Mouse (Mus musculus): ENCODE data around the gene Pigt. TPM values are rescaled to one million over a fixed set of nuclear protein-coding genes. Genes with fewer than 3 reads are reported as not detected.
A peak's percentile ranks its signal among the peaks of the same experiment; 100 is the strongest.

Pigt gene
- polyA plus RNA-seq (2015; fragmentation: Nextera tagmentation; extraction: Ambion mirVana): 47.2 and 52.2 TPM in 2 replicates

GRCm38 (mm10) chr2:164496847-164497690 lies at the start of gene Pigt:
Pigt (plus strand) TSS chr2:164497520.
- peak; percentile 99 for ATAC-seq
- Histone ChIP-seq H3K9ac (peak within 1 kb of the TSS; percentile 66), H3K36me3 (ENCODE audit: poor library complexity, severe bottlenecking) (peaks cover 27% of the 10 kb centered on the region), H3K27ac (no peak within 1 kb of the TSS), H3K4me3 (peak within 1 kb of the TSS; percentile 89), H3K4me1 (peaks cover 22% of the 10 kb centered on the region), H3K4me2 (peak within 1 kb of the TSS; percentile 99), H3K9me3 (replicated peaks) (no peaks in the 10 kb centered on the region), H3K27me3 (no peaks in the 10 kb centered on the region; the same call in 1 of the 2 replicates)
- 4% methylated on average over 43 of the region's 43 CpGs for WGBS

GRCm38 (mm10) chr2:164448140-164448539 lies 49.2 kb upstream of the Pigt start:
- H3K27me3 ChIP-seq: 0 out of 2 replicates have a peak, but pooled peaks cover 1% of the 10 kb centered on the region
- WGBS: 100% methylated on average over 1 of the region's 1 CpGs
- H3K27ac ChIP-seq: no peak overlapping the region
- no peaks in the 10 kb centered on the region for H3K9me3 ChIP-seq (replicated peaks)
- no peaks in the 10 kb centered on the region for H3K36me3 ChIP-seq (ENCODE audit: poor library complexity, severe bottlenecking)
- no peak overlapping the region for H3K4me2 ChIP-seq
- no peak for ATAC-seq
- no peak overlapping the region for H3K4me3 ChIP-seq
- H3K4me1 ChIP-seq: peaks cover 7% of the 10 kb centered on the region
- H3K9ac ChIP-seq: no peak overlapping the region

- Histone ChIP-seq H3K27me3 (0 out of 2 replicates have a peak, but pooled peaks cover 2% of the 10 kb centered on the region), H3K4me2 (no peak overlapping the region), H3K9ac (no peak overlapping the region), H3K9me3 (replicated peaks) (no peaks in the 10 kb centered on the region), H3K4me1 (no peaks in the 10 kb centered on the region), H3K27ac (no peak overlapping the region), H3K36me3 (ENCODE audit: poor library complexity, severe bottlenecking) (no peaks in the 10 kb centered on the region), H3K4me3 (no peak overlapping the region)
- ATAC-seq: no peak
- 77% methylated on average over 5 of the region's 5 CpGs for WGBS
Measured at GRCm38 (mm10) chr2:164448921-164449320, 48.4 kb upstream of the Pigt start.

- Histone ChIP-seq H3K27me3 (0 out of 2 replicates have a peak, but pooled peaks cover 2% of the 10 kb centered on the region), H3K4me3 (no peak overlapping the region), H3K36me3 (ENCODE audit: poor library complexity, severe bottlenecking) (no peaks in the 10 kb centered on the region), H3K4me2 (no peak overlapping the region), H3K27ac (no peak overlapping the region), H3K4me1 (no peaks in the 10 kb centered on the region), H3K9me3 (replicated peaks) (no peaks in the 10 kb centered on the region), H3K9ac (no peak overlapping the region)
- ATAC-seq: no peak
- WGBS: 89% methylated on average over 14 of the region's 14 CpGs
Measured at GRCm38 (mm10) chr2:164449341-164450042, 47.8 kb upstream of the Pigt start.

GRCm38 (mm10) chr2:164452000-164452676 lies 45.2 kb upstream of the Pigt start:
- Histone ChIP-seq H3K27me3 (0 out of 2 replicates have a peak, but pooled peaks cover 2% of the 10 kb centered on the region), H3K27ac (no peak overlapping the region), H3K4me3 (no peak overlapping the region), H3K4me2 (no peak overlapping the region), H3K9ac (no peak overlapping the region), H3K36me3 (ENCODE audit: poor library complexity, severe bottlenecking) (no peaks in the 10 kb centered on the region), H3K9me3 (replicated peaks) (no peaks in the 10 kb centered on the region), H3K4me1 (peaks cover 7% of the 10 kb centered on the region)
- 49% methylated on average over 11 of the region's 13 CpGs for WGBS
- no peak for ATAC-seq

- no peaks in the 10 kb centered on the region for H3K9me3 ChIP-seq (replicated peaks)
- ATAC-seq: no peak
- H3K36me3 ChIP-seq (ENCODE audit: poor library complexity, severe bottlenecking): no peaks in the 10 kb centered on the region
- H3K4me1 ChIP-seq: peaks cover 7% of the 10 kb centered on the region
- H3K27ac ChIP-seq: no peak overlapping the region
- H3K27me3 ChIP-seq: 0 out of 2 replicates have a peak, but pooled peaks cover 2% of the 10 kb centered on the region
- 85% methylated on average over 14 of the region's 14 CpGs for WGBS
- H3K4me2 ChIP-seq: no peak overlapping the region
- no peak overlapping the region for H3K9ac ChIP-seq
- no peak overlapping the region for H3K4me3 ChIP-seq
Measured at GRCm38 (mm10) chr2:164453047-164453757, 44.1 kb upstream of the Pigt start.

- H3K4me1 ChIP-seq: peaks cover 7% of the 10 kb centered on the region
- no peak overlapping the region for H3K9ac ChIP-seq
- H3K4me3 ChIP-seq: no peak overlapping the region
- no peaks in the 10 kb centered on the region for H3K36me3 ChIP-seq (ENCODE audit: poor library complexity, severe bottlenecking)
- H3K27me3 ChIP-seq: 0 out of 2 replicates have a peak, but pooled peaks cover 2% of the 10 kb centered on the region
- no peaks in the 10 kb centered on the region for H3K9me3 ChIP-seq (replicated peaks)
- H3K4me2 ChIP-seq: no peak overlapping the region
- WGBS: 77% methylated on average over 7 of the region's 7 CpGs
- no peak overlapping the region for H3K27ac ChIP-seq
- ATAC-seq: no peak
Measured at GRCm38 (mm10) chr2:164453887-164454500, 43.3 kb upstream of the Pigt start.

GRCm38 (mm10) chr2:164454846-164455245 lies 42.5 kb upstream of the Pigt start:
- no peak for ATAC-seq
- H3K4me1 ChIP-seq: peaks cover 7% of the 10 kb centered on the region
- no peak overlapping the region for H3K9ac ChIP-seq
- 80% methylated on average over 10 of the region's 10 CpGs for WGBS
- no peak overlapping the region for H3K4me3 ChIP-seq
- H3K9me3 ChIP-seq (replicated peaks): no peaks in the 10 kb centered on the region
- 0 out of 2 replicates have a peak, but pooled peaks cover 2% of the 10 kb centered on the region for H3K27me3 ChIP-seq
- H3K4me2 ChIP-seq: no peak overlapping the region
- no peak overlapping the region for H3K27ac ChIP-seq
- no peaks in the 10 kb centered on the region for H3K36me3 ChIP-seq (ENCODE audit: poor library complexity, severe bottlenecking)

- no peak for ATAC-seq
- no peaks in the 10 kb centered on the region for H3K36me3 ChIP-seq (ENCODE audit: poor library complexity, severe bottlenecking)
- WGBS: 81% methylated on average over 6 of the region's 6 CpGs
Measured at GRCm38 (mm10) chr2:164455421-164456190, 41.7 kb upstream of the Pigt start.

GRCm38 (mm10) chr2:164456413-164456812 lies 40.9 kb upstream of the Pigt start:
- Histone ChIP-seq H3K36me3 (ENCODE audit: poor library complexity, severe bottlenecking) (no peaks in the 10 kb centered on the region), H3K9me3 (replicated peaks) (no peaks in the 10 kb centered on the region), H3K27me3 (0 out of 2 replicates have a peak, but pooled peaks cover 2% of the 10 kb centered on the region), H3K27ac (no peak overlapping the region), H3K4me1 (peaks cover 7% of the 10 kb centered on the region), H3K4me3 (no peak overlapping the region), H3K9ac (no peak overlapping the region), H3K4me2 (peak overlapping the region; percentile 37; the same call in 1 of the 2 replicates)
- ATAC-seq: no peak
- WGBS: 69% methylated on average over 1 of the region's 1 CpGs

More at GRCm38 (mm10) chr2:164455421-164456190, 41.7 kb upstream of the Pigt start:
- H3K27me3 ChIP-seq: 0 out of 2 replicates have a peak, but pooled peaks cover 2% of the 10 kb centered on the region
- H3K4me3 ChIP-seq: no peak overlapping the region
- no peak overlapping the region for H3K9ac ChIP-seq
- H3K4me1 ChIP-seq: peaks cover 7% of the 10 kb centered on the region
- H3K27ac ChIP-seq: no peak overlapping the region
- no peak overlapping the region for H3K4me2 ChIP-seq
- H3K9me3 ChIP-seq (replicated peaks): no peaks in the 10 kb centered on the region
